Mouse (Mus musculus) stomach, postnatal 0 days (tissue): Measurements from ENCODE around the gene Pgm5.

Experiments
- CTCF ChIP-seq: IDR thresholded peaks from 2 replicates; pipeline ENCODE4 v1.5.1; 2016; ENCODE audit warnings: antibody characterized with exemption, low read depth, mild to moderate bottlenecking, moderate library complexity
- EP300 ChIP-seq: optimal IDR thresholded peaks from 2 replicates; pipeline ENCODE3; 2016; ENCODE audit warnings: antibody characterized with exemption

GRCm38 (mm10) chr19:24812106-24812810, 49.4 kb downstream of the Pgm5 start:
- no peak for TF ChIP-seq CTCF
- no peak for TF ChIP-seq EP300
